Mouse (Mus musculus) testis, adult 2 months (tissue): ENCODE results near the gene Fibin.

Experiments
- CTCF ChIP-seq: fragments of 200-500 bp; IDR thresholded peaks from 2 replicates; pipeline ENCODE4 v1.5.1; 2012; ENCODE audit warnings: low read depth, mild to moderate bottlenecking, inconsistent platforms, low read length, moderate library complexity; ENCODE audit not compliant: control insufficient read depth, insufficient read depth, insufficient replicate concordance
- POLR2A ChIP-seq: fragments of 200-500 bp; IDR thresholded peaks from 2 replicates; pipeline ENCODE4 v1.6.1; 2012; ENCODE audit warnings: low read depth, mild to moderate bottlenecking, inconsistent platforms, low read length, moderate library complexity; ENCODE audit not compliant: control insufficient read depth

DNA sequence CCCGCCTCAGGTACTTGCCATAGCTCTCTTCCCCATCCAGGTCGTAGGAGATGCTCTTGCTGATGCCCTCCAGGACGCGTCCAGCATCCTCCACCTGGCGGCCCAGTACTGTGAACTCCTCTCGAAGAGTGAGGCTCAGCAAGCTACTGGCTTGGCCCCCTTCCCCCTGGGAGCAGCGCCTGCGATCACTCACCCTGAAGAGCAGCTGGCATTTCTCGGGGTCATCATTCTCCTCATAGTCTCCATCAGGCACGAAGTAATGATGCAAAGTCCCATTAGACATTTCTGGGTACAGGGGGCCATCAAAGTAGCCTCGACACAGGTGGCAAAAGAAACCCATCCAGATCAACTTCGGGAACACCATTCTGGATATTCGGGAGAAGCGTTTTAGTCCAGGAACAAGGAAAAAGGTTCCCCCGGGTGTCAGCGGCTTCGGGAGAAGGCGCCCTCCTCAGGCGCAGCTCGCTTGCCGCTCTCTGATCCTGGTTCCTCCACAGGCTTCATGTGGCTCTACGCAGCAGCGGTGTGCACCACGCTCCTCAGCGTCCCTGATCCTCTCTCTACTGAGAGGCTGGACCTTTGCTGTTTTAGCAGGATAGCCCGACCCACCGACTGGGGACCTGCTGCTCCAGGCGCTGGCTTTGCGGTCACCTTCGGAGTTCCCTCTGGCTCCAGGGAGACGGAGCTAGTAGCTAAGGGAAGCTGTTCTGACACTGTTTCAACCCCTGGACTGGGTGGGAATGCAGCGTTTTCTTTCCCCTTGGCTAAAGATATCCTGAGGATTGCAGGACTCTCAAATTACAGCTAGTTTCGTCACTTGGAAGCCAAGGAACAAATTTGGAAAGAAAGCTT lies at the start of gene Fibin:
- no peak for TF ChIP-seq CTCF
- no peak for TF ChIP-seq POLR2A
